Mouse (Mus musculus) retina, adult 2 months (tissue): ENCODE data around the gene Zfp3.
A peak's percentile ranks its signal among the peaks of the same experiment; 100 is the strongest.

ENCODE experiments used
- DNase-seq: peaks from one replicate; pipeline ENCODE4 v3.0.0-alpha.2; 2012; ENCODE audit warnings: low read depth, low spot score

Zfp3 gene

GRCm38 (mm10) chr11:70807630-70808029 is 43.6 kb downstream of the Zfp3 start:
- no peak for DNase-seq

- no peak for DNase-seq
These were observed 44.1 kb downstream of the Zfp3 start for GRCm38 (mm10) chr11:70808101-70808500.

GRCm38 (mm10) chr11:70809011-70809410 is 45.0 kb downstream of the Zfp3 start:
- DNase-seq: no peak

GRCm38 (mm10) chr11:70811041-70811440 is 47.0 kb downstream of the Zfp3 start:
- DNase-seq: no peak

GRCm38 (mm10) chr11:70811471-70812240 is 47.6 kb downstream of the Zfp3 start:
- no peak for DNase-seq

- no peak for DNase-seq
These were observed 48.4 kb downstream of the Zfp3 start, which contains the start of gene Scimp for GRCm38 (mm10) chr11:70812365-70812764. Gene Scimp (minus strand): TSS chr11:70812586.

GRCm38 (mm10) chr11:70815071-70815470 is 51.1 kb downstream of the Zfp3 start:
- no peak for DNase-seq

- peak; percentile 63 for DNase-seq
These were observed 51.6 kb downstream of the Zfp3 start for GRCm38 (mm10) chr11:70815498-70816078.

- no peak for DNase-seq
These were observed 52.8 kb downstream of the Zfp3 start for GRCm38 (mm10) chr11:70816770-70817169.

GRCm38 (mm10) chr11:70820120-70820519 is 56.1 kb downstream of the Zfp3 start:
- no peak for DNase-seq

GRCm38 (mm10) chr11:70821728-70822591 is 58.0 kb downstream of the Zfp3 start:
- no peak for DNase-seq
